Mouse (Mus musculus): Measurements from ENCODE around the gene Fbxw8. TPM values are rescaled to one million over a fixed set of nuclear protein-coding genes. Genes with fewer than 3 reads are reported as not detected.

The Fbxw8 gene
- polyA plus RNA-seq, 1 experiment from 2014 or later: 31.2 TPM

- 84% methylated on average over 9 of the region's 9 CpGs for WGBS
- H3K4me1 ChIP-seq: peaks cover 57% of the 10 kb centered on the region
These were observed 95.6 kb downstream of the Fbxw8 start for GRCm38 (mm10) chr5:118059646-118060045.

GRCm38 (mm10) chr5:118058858-118059257 lies 96.4 kb downstream of the Fbxw8 start:
- H3K4me3 ChIP-seq: no peak overlapping the region
- no peak for DNase-seq (ENCODE audit: low spot score)
- peak overlapping the region; percentile 82 for H3K27ac ChIP-seq
- H3K27me3 ChIP-seq (ENCODE audit: insufficient read depth, poor library complexity, severe bottlenecking): no peaks in the 10 kb centered on the region
- H3K9me3 ChIP-seq: no peaks in the 10 kb centered on the region
- peaks cover 57% of the 10 kb centered on the region for H3K4me1 ChIP-seq
- peaks cover 10% of the 10 kb centered on the region; the same call in 1 of the 2 replicates for H3K36me3 ChIP-seq
- 76% methylated on average over 10 of the region's 10 CpGs for WGBS

More at GRCm38 (mm10) chr5:118059646-118060045, 95.6 kb downstream of the Fbxw8 start:
- Histone ChIP-seq H3K4me3 (no peak overlapping the region), H3K27me3 (ENCODE audit: insufficient read depth, poor library complexity, severe bottlenecking) (no peaks in the 10 kb centered on the region), H3K9me3 (no peaks in the 10 kb centered on the region), H3K27ac (peak overlapping the region; percentile 82; the same call in 1 of the 2 replicates), H3K36me3 (peaks cover 14% of the 10 kb centered on the region)
- no peak for DNase-seq (ENCODE audit: low spot score)

GRCm38 (mm10) chr5:118057508-118058111 lies 97.7 kb downstream of the Fbxw8 start:
- WGBS: 42% methylated on average over 8 of the region's 8 CpGs
- no peak overlapping the region for H3K4me3 ChIP-seq
- no peak for DNase-seq (ENCODE audit: low spot score)
- H3K27ac ChIP-seq: peak overlapping the region; percentile 82
- no peaks in the 10 kb centered on the region for H3K9me3 ChIP-seq
- H3K36me3 ChIP-seq: peaks cover 6% of the 10 kb centered on the region; the same call in 1 of the 2 replicates
- no peaks in the 10 kb centered on the region for H3K27me3 ChIP-seq (ENCODE audit: insufficient read depth, poor library complexity, severe bottlenecking)
- H3K4me1 ChIP-seq: peaks cover 53% of the 10 kb centered on the region

- Histone ChIP-seq H3K4me1 (peaks cover 50% of the 10 kb centered on the region), H3K4me3 (no peak overlapping the region), H3K27ac (no peak overlapping the region), H3K9me3 (no peaks in the 10 kb centered on the region), H3K27me3 (ENCODE audit: insufficient read depth, poor library complexity, severe bottlenecking) (no peaks in the 10 kb centered on the region), H3K36me3 (no peaks in the 10 kb centered on the region)
- WGBS: 89% methylated on average over 2 of the region's 2 CpGs
- no peak for DNase-seq (ENCODE audit: low spot score)
These were observed 102.1 kb downstream of the Fbxw8 start for GRCm38 (mm10) chr5:118053205-118053604.

GRCm38 (mm10) chr5:118051981-118052662 lies 103.1 kb downstream of the Fbxw8 start:
- DNase-seq (ENCODE audit: low spot score): no peak
- no peaks in the 10 kb centered on the region for H3K9me3 ChIP-seq
- H3K4me3 ChIP-seq: no peak overlapping the region
- WGBS: 84% methylated on average over 8 of the region's 8 CpGs
- peaks cover 39% of the 10 kb centered on the region for H3K4me1 ChIP-seq
- H3K27me3 ChIP-seq (ENCODE audit: insufficient read depth, poor library complexity, severe bottlenecking): peaks cover 2% of the 10 kb centered on the region; the same call in 1 of the 2 replicates
- no peaks in the 10 kb centered on the region for H3K36me3 ChIP-seq
- H3K27ac ChIP-seq: no peak overlapping the region

GRCm38 (mm10) chr5:118050743-118051142 lies 104.5 kb downstream of the Fbxw8 start:
- Histone ChIP-seq H3K4me3 (no peak overlapping the region), H3K9me3 (no peaks in the 10 kb centered on the region), H3K27me3 (ENCODE audit: insufficient read depth, poor library complexity, severe bottlenecking) (peaks cover 3% of the 10 kb centered on the region; the same call in 1 of the 2 replicates), H3K4me1 (peaks cover 25% of the 10 kb centered on the region), H3K36me3 (no peaks in the 10 kb centered on the region), H3K27ac (peak overlapping the region; percentile 30; the same call in 1 of the 2 replicates)
- 66% methylated on average over 4 of the region's 4 CpGs for WGBS
- no peak for DNase-seq (ENCODE audit: low spot score)

- Histone ChIP-seq H3K27me3 (ENCODE audit: insufficient read depth, poor library complexity, severe bottlenecking) (peaks cover 3% of the 10 kb centered on the region; the same call in 1 of the 2 replicates), H3K36me3 (no peaks in the 10 kb centered on the region), H3K9me3 (no peaks in the 10 kb centered on the region), H3K27ac (no peak overlapping the region), H3K4me1 (peaks cover 16% of the 10 kb centered on the region), H3K4me3 (no peak overlapping the region)
- 76% methylated on average over 5 of the region's 5 CpGs for WGBS
- no peak for DNase-seq (ENCODE audit: low spot score)
These were observed 106.3 kb downstream of the Fbxw8 start for GRCm38 (mm10) chr5:118048928-118049327.

- H3K27me3 ChIP-seq (ENCODE audit: insufficient read depth, poor library complexity, severe bottlenecking): peaks cover 3% of the 10 kb centered on the region; the same call in 1 of the 2 replicates
- no peaks in the 10 kb centered on the region for H3K36me3 ChIP-seq
- no peak overlapping the region for H3K4me3 ChIP-seq
- H3K27ac ChIP-seq: no peak overlapping the region
- no peaks in the 10 kb centered on the region for H3K9me3 ChIP-seq
- no peak for DNase-seq (ENCODE audit: low spot score)
- WGBS: 71% methylated on average over 4 of the region's 4 CpGs
- H3K4me1 ChIP-seq: peaks cover 16% of the 10 kb centered on the region
These were observed 106.9 kb downstream of the Fbxw8 start for GRCm38 (mm10) chr5:118048412-118048811.

GRCm38 (mm10) chr5:118047091-118047757 lies 108.0 kb downstream of the Fbxw8 start:
- H3K4me1 ChIP-seq: peaks cover 16% of the 10 kb centered on the region
- H3K4me3 ChIP-seq: no peak overlapping the region
- no peaks in the 10 kb centered on the region for H3K36me3 ChIP-seq
- peaks cover 3% of the 10 kb centered on the region; the same call in 1 of the 2 replicates for H3K27me3 ChIP-seq (ENCODE audit: insufficient read depth, poor library complexity, severe bottlenecking)
- WGBS: 85% methylated on average over 14 of the region's 14 CpGs
- no peak for DNase-seq (ENCODE audit: low spot score)
- H3K9me3 ChIP-seq: no peaks in the 10 kb centered on the region
- H3K27ac ChIP-seq: no peak overlapping the region

- Histone ChIP-seq H3K4me1 (peaks cover 12% of the 10 kb centered on the region), H3K4me3 (no peak overlapping the region), H3K9me3 (no peaks in the 10 kb centered on the region), H3K27ac (no peak overlapping the region), H3K27me3 (ENCODE audit: insufficient read depth, poor library complexity, severe bottlenecking) (peaks cover 3% of the 10 kb centered on the region; the same call in 1 of the 2 replicates), H3K36me3 (no peaks in the 10 kb centered on the region)
- no peak for DNase-seq (ENCODE audit: low spot score)
- WGBS: 91% methylated on average over 9 of the region's 9 CpGs
These were observed 109.9 kb downstream of the Fbxw8 start for GRCm38 (mm10) chr5:118045385-118045784.

GRCm38 (mm10) chr5:118044907-118045306 lies 110.4 kb downstream of the Fbxw8 start:
- H3K9me3 ChIP-seq: no peaks in the 10 kb centered on the region
- H3K4me3 ChIP-seq: no peak overlapping the region
- 84% methylated on average over 6 of the region's 6 CpGs for whole genome bisulfite sequencing
- no peaks in the 10 kb centered on the region for H3K36me3 ChIP-seq
- no peak overlapping the region for H3K27ac ChIP-seq
- H3K27me3 ChIP-seq (ENCODE audit: insufficient read depth, poor library complexity, severe bottlenecking): peaks cover 3% of the 10 kb centered on the region; the same call in 1 of the 2 replicates
- peaks cover 7% of the 10 kb centered on the region for H3K4me1 ChIP-seq
- DNase-seq (ENCODE audit: low spot score): no peak

- Histone ChIP-seq H3K4me3 (no peak overlapping the region), H3K4me1 (peaks cover 5% of the 10 kb centered on the region; the same call in 1 of the 2 replicates), H3K36me3 (no peaks in the 10 kb centered on the region), H3K27me3 (ENCODE audit: insufficient read depth, poor library complexity, severe bottlenecking) (peaks cover 10% of the 10 kb centered on the region), H3K27ac (no peak overlapping the region), H3K9me3 (no peaks in the 10 kb centered on the region)
- 86% methylated on average over 4 of the region's 4 CpGs for WGBS
- DNase-seq (ENCODE audit: low spot score): no peak
These were observed 111.5 kb downstream of the Fbxw8 start for GRCm38 (mm10) chr5:118043761-118044160.

GRCm38 (mm10) chr5:118042599-118042998 lies 112.7 kb downstream of the Fbxw8 start:
- no peak for DNase-seq (ENCODE audit: low spot score)
- no peak overlapping the region for H3K27ac ChIP-seq
- H3K4me3 ChIP-seq: no peak overlapping the region
- peaks cover 11% of the 10 kb centered on the region for H3K4me1 ChIP-seq
- no peaks in the 10 kb centered on the region for H3K9me3 ChIP-seq
- H3K36me3 ChIP-seq: no peaks in the 10 kb centered on the region
- 87% methylated on average over 6 of the region's 6 CpGs for WGBS
- H3K27me3 ChIP-seq (ENCODE audit: insufficient read depth, poor library complexity, severe bottlenecking): peaks cover 10% of the 10 kb centered on the region

All from heart, embryonic 10.5 days (tissue).